Mouse (Mus musculus) heart, embryonic 13.5 days (tissue): ENCODE results near the gene Rmnd1. TPM values are rescaled to one million over a fixed set of nuclear protein-coding genes. Genes with fewer than 3 reads are reported as not detected.

Experiments
- ATAC-seq: fragments of 200-750 bp; cut with Nextera tagmentation; 2 replicates; pipeline ENCODE4 v1.8.0; 2017; ENCODE audit warnings: moderate TSS enrichment; ENCODE audit not compliant: insufficient number of reproducible peaks, low FRiP score, low TSS enrichment; ENCODE audit errors: extremely low read depth
- H3K27ac ChIP-seq: fragments of 300-500 bp; sonication (generic); replicated peaks from 2 replicates; pipeline ENCODE4 v1.5.1; 2015; ENCODE audit warnings: moderate library complexity, mild to moderate bottlenecking, inconsistent platforms
- H3K27me3 ChIP-seq: fragments of 300-500 bp; sonication (generic); replicated peaks from 2 replicates; pipeline ENCODE4 v1.6.1; 2015; ENCODE audit warnings: mild to moderate bottlenecking, inconsistent platforms
- H3K36me3 ChIP-seq: fragments of 300-500 bp; sonication (generic); 2 replicates; pipeline ENCODE4 v1.6.1; 2015; ENCODE audit warnings: mild to moderate bottlenecking, inconsistent platforms
- H3K4me1 ChIP-seq: fragments of 300-500 bp; sonication (generic); 2 replicates; pipeline ENCODE4 v1.6.1; 2015; ENCODE audit warnings: inconsistent platforms
- H3K4me2 ChIP-seq: fragments of 300-500 bp; sonication (generic); 2 replicates; pipeline ENCODE4 v1.6.1; 2015; ENCODE audit warnings: inconsistent platforms, mild to moderate bottlenecking, moderate library complexity
- H3K4me3 ChIP-seq: fragments of 300-500 bp; sonication (generic); 2 replicates; pipeline ENCODE4 v1.5.1; 2015; ENCODE audit warnings: moderate library complexity, mild to moderate bottlenecking, inconsistent platforms
- H3K9ac ChIP-seq: fragments of 300-500 bp; sonication (generic); 2 replicates; pipeline ENCODE4 v1.6.1; 2015; ENCODE audit warnings: inconsistent platforms, mild to moderate bottlenecking, moderate library complexity
- H3K9me3 ChIP-seq: fragments of 300-500 bp; sonication (generic); 2 replicates; pipeline ENCODE4 v1.6.1; 2016; ENCODE audit warnings: inconsistent platforms
- WGBS: fragments of 180-500 bp; shearing (Covaris S2); methylation state at CpG from one replicate; pipeline ENCODE4 v1.1.7; 2015; ENCODE audit warnings: mixed read lengths; 5-methylcytosine and 5-hydroxymethylcytosine counted together
- polyA plus RNA-seq: library from polyadenylated mRNA; unstranded; fragments of >200 nt; fragmentation: Nextera tagmentation; extraction: Ambion mirVana; gene quantifications from 2 replicates; pipeline ENCODE4 v1.2.1, GENCODE M21; 2015

The Rmnd1 gene
- polyA plus RNA-seq, 1 experiment from 2014 or later: 70.5 TPM

GRCm38 (mm10) chr10:4390550-4390949 lies 41.6 kb downstream of the Rmnd1 start:
- Histone ChIP-seq H3K27me3 (no peaks in the 10 kb centered on the region), H3K9ac (no peak overlapping the region), H3K36me3 (peaks cover 28% of the 10 kb centered on the region), H3K9me3 (no peaks in the 10 kb centered on the region), H3K4me1 (peaks cover 57% of the 10 kb centered on the region), H3K4me2 (peak overlapping the region; percentile 96), H3K27ac (no peak overlapping the region), H3K4me3 (no peak overlapping the region)
- no peak for ATAC-seq
- 52% methylated on average over 2 of the region's 2 CpGs for WGBS

- no peak for ATAC-seq
- Histone ChIP-seq H3K9ac (peak overlapping the region; percentile 100), H3K4me2 (peak overlapping the region; percentile 96), H3K36me3 (peaks cover 20% of the 10 kb centered on the region), H3K27me3 (no peaks in the 10 kb centered on the region), H3K9me3 (no peaks in the 10 kb centered on the region), H3K4me1 (peaks cover 62% of the 10 kb centered on the region), H3K4me3 (peak overlapping the region; percentile 91), H3K27ac (peak overlapping the region; percentile 3; the same call in 1 of the 2 replicates)
- WGBS: 41% methylated on average over 5 of the region's 5 CpGs
Observed at GRCm38 (mm10) chr10:4389461-4390112, 42.6 kb downstream of the Rmnd1 start.

- Histone ChIP-seq H3K36me3 (peaks cover 17% of the 10 kb centered on the region), H3K27me3 (no peaks in the 10 kb centered on the region), H3K4me2 (peak overlapping the region; percentile 96), H3K27ac (peak overlapping the region; percentile 100), H3K4me3 (peak overlapping the region; percentile 91), H3K9me3 (no peaks in the 10 kb centered on the region), H3K4me1 (peaks cover 63% of the 10 kb centered on the region), H3K9ac (peak overlapping the region; percentile 100)
- WGBS: 7% methylated on average over 10 of the region's 10 CpGs
- ATAC-seq: no peak
Observed at GRCm38 (mm10) chr10:4389036-4389435, 43.2 kb downstream of the Rmnd1 start.

- WGBS: under 1% methylated on average over 19 of the region's 19 CpGs
- peak overlapping the region; percentile 96 for H3K4me2 ChIP-seq
- peak overlapping the region; percentile 100 for H3K9ac ChIP-seq
- peak overlapping the region; percentile 100 for H3K27ac ChIP-seq
- peaks cover 12% of the 10 kb centered on the region for H3K36me3 ChIP-seq
- peak overlapping the region; percentile 91 for H3K4me3 ChIP-seq
- H3K4me1 ChIP-seq: peaks cover 65% of the 10 kb centered on the region
- ATAC-seq: no peak
- no peaks in the 10 kb centered on the region for H3K9me3 ChIP-seq
- no peaks in the 10 kb centered on the region for H3K27me3 ChIP-seq
Observed at GRCm38 (mm10) chr10:4388384-4388745, 43.8 kb downstream of the Rmnd1 start.

- H3K4me1 ChIP-seq: peaks cover 68% of the 10 kb centered on the region
- WGBS: under 1% methylated on average over 45 of the region's 87 CpGs
Observed at GRCm38 (mm10) chr10:4387701-4388383, 44.3 kb downstream of the Rmnd1 start, which contains the start of gene Zbtb2. Gene Zbtb2 (minus strand): TSS chr10:4388108.

GRCm38 (mm10) chr10:4386609-4387591 lies 45.3 kb downstream of the Rmnd1 start:
- no peaks in the 10 kb centered on the region for H3K36me3 ChIP-seq
- H3K9me3 ChIP-seq: no peaks in the 10 kb centered on the region
- WGBS: under 1% methylated on average over 63 of the region's 133 CpGs
- peak overlapping the region; percentile 100 for H3K9ac ChIP-seq
- peaks cover 69% of the 10 kb centered on the region for H3K4me1 ChIP-seq
- H3K27ac ChIP-seq: peak overlapping the region; percentile 100
- peak overlapping the region; percentile 96 for H3K4me2 ChIP-seq
- peak; percentile 91 for ATAC-seq
- no peaks in the 10 kb centered on the region for H3K27me3 ChIP-seq
- H3K4me3 ChIP-seq: peak overlapping the region; percentile 91

More at GRCm38 (mm10) chr10:4387701-4388383, 44.3 kb downstream of the Rmnd1 start, which contains the start of gene Zbtb2:
- Histone ChIP-seq H3K27ac (peak within 1 kb of the TSS; percentile 100), H3K27me3 (no peaks in the 10 kb centered on the region), H3K9me3 (no peaks in the 10 kb centered on the region), H3K36me3 (peaks cover 7% of the 10 kb centered on the region), H3K4me3 (peak within 1 kb of the TSS; percentile 91), H3K9ac (peak within 1 kb of the TSS; percentile 100), H3K4me2 (peak within 1 kb of the TSS; percentile 96)
- 0 out of 2 replicates have a peak, but pooled peaks have one; percentile 3 for ATAC-seq

GRCm38 (mm10) chr10:4384244-4384643 lies 47.9 kb downstream of the Rmnd1 start:
- Histone ChIP-seq H3K4me2 (no peak overlapping the region), H3K36me3 (no peaks in the 10 kb centered on the region), H3K4me1 (peaks cover 47% of the 10 kb centered on the region), H3K27me3 (no peaks in the 10 kb centered on the region), H3K4me3 (no peak overlapping the region), H3K9me3 (no peaks in the 10 kb centered on the region), H3K27ac (no peak overlapping the region), H3K9ac (no peak overlapping the region)
- ATAC-seq: no peak
- WGBS: 88% methylated on average over 7 of the region's 7 CpGs

- no peak overlapping the region for H3K4me2 ChIP-seq
- no peaks in the 10 kb centered on the region for H3K27me3 ChIP-seq
- no peaks in the 10 kb centered on the region for H3K9me3 ChIP-seq
- no peak overlapping the region for H3K27ac ChIP-seq
- peaks cover 43% of the 10 kb centered on the region for H3K4me1 ChIP-seq
- no peak overlapping the region for H3K9ac ChIP-seq
- ATAC-seq: no peak
- 85% methylated on average over 5 of the region's 5 CpGs for WGBS
- no peaks in the 10 kb centered on the region for H3K36me3 ChIP-seq
- H3K4me3 ChIP-seq: no peak overlapping the region
Observed at GRCm38 (mm10) chr10:4380748-4381147, 51.4 kb downstream of the Rmnd1 start.

- no peak overlapping the region for H3K27ac ChIP-seq
- H3K9ac ChIP-seq: no peak overlapping the region
- H3K36me3 ChIP-seq: peaks cover 18% of the 10 kb centered on the region
- H3K4me2 ChIP-seq: no peak overlapping the region
- H3K27me3 ChIP-seq: no peaks in the 10 kb centered on the region
- 62% methylated on average over 7 of the region's 7 CpGs for WGBS
- no peak overlapping the region for H3K4me3 ChIP-seq
- no peaks in the 10 kb centered on the region for H3K9me3 ChIP-seq
- peaks cover 13% of the 10 kb centered on the region; the same call in 1 of the 2 replicates for H3K4me1 ChIP-seq
- no peak for ATAC-seq
Observed at GRCm38 (mm10) chr10:4376931-4377330, 55.3 kb downstream of the Rmnd1 start.

GRCm38 (mm10) chr10:4376461-4376860 lies 55.7 kb downstream of the Rmnd1 start:
- H3K36me3 ChIP-seq: peaks cover 19% of the 10 kb centered on the region
- H3K27ac ChIP-seq: no peak overlapping the region
- H3K27me3 ChIP-seq: no peaks in the 10 kb centered on the region
- H3K4me2 ChIP-seq: no peak overlapping the region
- H3K4me1 ChIP-seq: peaks cover 11% of the 10 kb centered on the region; the same call in 1 of the 2 replicates
- ATAC-seq: no peak
- no peaks in the 10 kb centered on the region for H3K9me3 ChIP-seq
- WGBS: 55% methylated on average over 7 of the region's 7 CpGs
- no peak overlapping the region for H3K9ac ChIP-seq
- no peak overlapping the region for H3K4me3 ChIP-seq

- H3K9ac ChIP-seq: no peak overlapping the region
- WGBS: 75% methylated on average over 7 of the region's 7 CpGs
- no peaks in the 10 kb centered on the region for H3K9me3 ChIP-seq
- H3K4me1 ChIP-seq: peaks cover 8% of the 10 kb centered on the region; the same call in 1 of the 2 replicates
- H3K36me3 ChIP-seq: peaks cover 28% of the 10 kb centered on the region
- no peak overlapping the region for H3K27ac ChIP-seq
- no peak overlapping the region for H3K4me2 ChIP-seq
- no peak overlapping the region for H3K4me3 ChIP-seq
- H3K27me3 ChIP-seq: no peaks in the 10 kb centered on the region
- no peak for ATAC-seq
Observed at GRCm38 (mm10) chr10:4375267-4375666, 56.9 kb downstream of the Rmnd1 start.
